Mouse (Mus musculus): ENCODE results near the gene Stx18.

Gene Stx18

DNA sequence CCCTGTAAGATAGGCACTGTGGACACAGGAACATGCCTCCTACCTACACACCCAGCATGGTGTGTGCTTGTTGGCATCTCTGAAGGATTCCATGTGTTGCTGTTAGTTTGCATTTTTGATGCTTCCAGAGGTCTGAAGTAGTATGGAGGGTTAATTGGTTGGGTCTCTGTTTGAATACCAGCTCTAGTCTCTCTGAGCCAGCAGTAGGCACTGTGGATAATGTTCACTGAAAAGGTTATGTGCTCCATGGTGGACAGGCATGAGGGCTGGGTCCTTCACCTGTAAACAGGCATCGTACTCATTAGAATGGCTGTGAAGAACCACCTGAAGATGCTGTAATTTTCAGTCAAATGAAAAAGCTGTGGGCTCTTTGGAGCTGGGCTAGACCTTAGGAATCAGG lies 41.9 kb downstream of the Stx18 start:
- DNase-seq, result no peak

DNA sequence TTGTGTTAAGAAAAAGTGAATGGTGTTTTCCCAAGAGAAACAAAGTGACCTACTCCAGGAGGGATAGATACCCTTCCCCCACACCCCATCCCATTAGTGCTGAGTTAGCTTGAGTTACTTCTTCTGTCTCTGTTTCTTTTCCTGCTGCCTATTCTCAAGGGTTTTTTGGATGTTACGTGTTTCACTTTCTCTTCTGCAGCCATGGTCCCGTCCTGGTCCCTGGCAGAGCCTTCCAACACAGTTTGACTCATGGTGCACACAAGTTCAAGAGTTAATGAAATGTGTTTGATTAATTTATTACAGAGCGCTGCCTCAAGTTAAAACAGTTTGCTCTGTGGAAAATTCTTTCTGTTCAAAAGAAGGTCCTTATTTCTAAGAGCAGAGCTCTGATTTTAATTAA lies 44.0 kb downstream of the Stx18 start:
- no peak for DNase-seq

DNA sequence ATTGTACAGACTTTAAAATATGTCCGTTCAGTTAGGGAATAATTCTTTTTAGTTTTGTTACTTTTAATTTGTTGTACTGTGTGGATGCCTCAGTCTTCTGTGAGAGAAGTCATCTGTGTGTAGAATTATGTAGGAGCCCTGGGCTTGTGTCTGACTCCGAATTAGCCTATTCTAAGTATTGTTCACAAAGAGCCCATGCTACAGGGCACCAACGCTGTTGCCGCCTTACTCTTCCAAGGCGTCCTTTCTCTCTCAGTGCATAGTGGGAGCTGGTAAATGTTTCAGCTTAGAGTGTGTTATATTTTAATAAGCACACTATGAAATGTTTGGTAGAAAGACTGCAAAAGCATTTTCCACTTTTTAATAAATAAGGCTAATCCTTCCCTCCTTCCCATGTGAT lies 44.8 kb downstream of the Stx18 start:
- DNase-seq, result no peak

DNA sequence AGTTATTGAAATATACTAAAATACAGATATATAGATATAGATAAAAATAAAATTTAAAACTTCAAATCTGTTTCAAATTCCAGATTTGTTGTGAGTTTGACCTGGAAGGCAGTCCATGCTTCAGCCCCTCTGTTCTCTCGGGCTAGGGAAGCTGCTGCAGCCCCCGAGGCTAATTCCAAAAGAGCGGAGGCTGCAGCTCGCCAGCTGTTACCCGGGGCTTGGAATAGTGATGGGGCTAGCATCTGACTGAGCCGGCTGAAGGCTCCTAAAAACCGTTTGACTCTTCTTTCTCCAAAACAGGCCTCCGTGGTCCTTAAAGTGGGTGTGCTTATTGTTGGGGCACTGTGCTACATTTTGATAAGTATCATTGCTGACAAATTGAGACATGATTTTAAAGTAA lies 46.1 kb downstream of the Stx18 start:
- peak; percentile 26 for DNase-seq

DNA sequence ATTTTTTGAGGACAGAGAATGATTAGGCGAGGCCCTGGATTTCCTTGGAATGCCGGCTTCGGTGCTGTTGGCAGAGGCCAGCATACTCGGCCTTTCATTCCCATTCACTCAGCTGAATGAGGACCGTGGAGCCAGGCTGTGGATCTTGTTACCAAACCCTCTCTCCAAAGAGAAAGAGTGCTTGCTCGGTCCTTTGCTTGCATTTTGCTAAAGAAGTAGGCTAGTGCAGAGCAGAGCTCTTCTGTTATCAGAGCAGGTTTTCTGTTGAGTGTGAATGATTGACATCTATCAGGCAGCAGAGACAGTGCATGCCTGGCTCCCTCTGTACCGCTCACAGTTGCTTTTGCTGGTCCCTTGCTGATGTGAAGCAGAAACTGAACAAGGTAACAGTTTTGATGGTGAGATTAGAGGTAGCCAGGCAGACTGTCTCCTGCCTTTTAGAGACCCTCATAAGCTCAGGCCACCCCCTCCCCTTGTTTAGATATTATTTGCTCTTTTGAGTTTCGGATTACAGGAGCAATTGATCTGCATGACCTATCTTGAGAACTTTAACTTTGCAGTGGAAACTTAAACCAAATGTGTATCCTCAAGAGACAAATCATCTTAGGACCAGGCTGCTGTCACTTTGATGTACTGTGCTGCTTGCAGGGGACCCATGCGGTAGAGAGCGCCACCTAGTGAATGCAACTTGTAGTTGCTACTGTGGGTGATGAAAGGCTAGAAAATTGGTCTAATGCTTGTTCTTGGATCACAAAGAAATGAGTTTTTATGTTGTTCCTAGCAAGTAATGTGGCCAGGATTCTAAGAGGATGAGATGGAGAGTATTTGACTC lies 47.2 kb downstream of the Stx18 start:
- DNase-seq, result peak; percentile 80

DNA sequence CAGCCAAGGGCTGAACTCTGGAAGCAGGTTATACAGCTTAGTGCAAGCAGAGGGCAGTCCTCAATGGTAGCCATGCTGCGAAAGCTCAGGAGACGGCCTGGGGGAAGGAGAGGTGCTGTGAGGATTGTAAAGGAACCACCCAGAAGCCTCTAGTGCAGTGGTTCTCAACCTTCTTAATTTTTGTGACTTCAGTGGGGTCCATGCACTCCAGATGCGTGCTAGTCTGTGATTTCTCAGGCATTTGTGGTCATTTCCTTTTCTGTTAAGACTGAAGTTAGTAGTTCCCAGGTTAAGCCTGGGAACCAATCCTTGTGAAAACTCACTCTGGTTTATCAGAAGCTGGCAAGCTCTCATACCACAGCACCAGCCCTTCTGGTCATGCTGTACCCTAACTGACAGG lies 51.6 kb downstream of the Stx18 start:
- no peak for DNase-seq

DNA sequence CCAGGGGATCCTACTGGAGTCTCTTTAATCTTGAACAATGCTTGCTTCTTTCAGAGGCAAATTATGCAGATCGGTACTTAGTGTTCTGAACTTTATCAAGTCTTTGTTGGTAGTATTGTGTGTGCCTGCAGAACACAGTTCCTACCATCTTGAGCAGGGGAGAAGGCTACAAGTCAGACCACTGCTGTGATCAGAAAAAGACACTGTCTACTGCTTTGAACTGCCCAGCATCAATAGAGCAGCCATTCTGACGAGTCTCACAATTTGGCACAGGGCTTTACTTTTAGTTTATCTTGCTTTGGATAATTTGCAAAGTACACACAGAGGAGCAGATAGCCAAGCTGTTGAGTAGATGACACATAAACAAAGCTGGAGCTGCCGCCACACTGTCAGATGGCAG lies 52.0 kb downstream of the Stx18 start:
- DNase-seq, result no peak

DNA sequence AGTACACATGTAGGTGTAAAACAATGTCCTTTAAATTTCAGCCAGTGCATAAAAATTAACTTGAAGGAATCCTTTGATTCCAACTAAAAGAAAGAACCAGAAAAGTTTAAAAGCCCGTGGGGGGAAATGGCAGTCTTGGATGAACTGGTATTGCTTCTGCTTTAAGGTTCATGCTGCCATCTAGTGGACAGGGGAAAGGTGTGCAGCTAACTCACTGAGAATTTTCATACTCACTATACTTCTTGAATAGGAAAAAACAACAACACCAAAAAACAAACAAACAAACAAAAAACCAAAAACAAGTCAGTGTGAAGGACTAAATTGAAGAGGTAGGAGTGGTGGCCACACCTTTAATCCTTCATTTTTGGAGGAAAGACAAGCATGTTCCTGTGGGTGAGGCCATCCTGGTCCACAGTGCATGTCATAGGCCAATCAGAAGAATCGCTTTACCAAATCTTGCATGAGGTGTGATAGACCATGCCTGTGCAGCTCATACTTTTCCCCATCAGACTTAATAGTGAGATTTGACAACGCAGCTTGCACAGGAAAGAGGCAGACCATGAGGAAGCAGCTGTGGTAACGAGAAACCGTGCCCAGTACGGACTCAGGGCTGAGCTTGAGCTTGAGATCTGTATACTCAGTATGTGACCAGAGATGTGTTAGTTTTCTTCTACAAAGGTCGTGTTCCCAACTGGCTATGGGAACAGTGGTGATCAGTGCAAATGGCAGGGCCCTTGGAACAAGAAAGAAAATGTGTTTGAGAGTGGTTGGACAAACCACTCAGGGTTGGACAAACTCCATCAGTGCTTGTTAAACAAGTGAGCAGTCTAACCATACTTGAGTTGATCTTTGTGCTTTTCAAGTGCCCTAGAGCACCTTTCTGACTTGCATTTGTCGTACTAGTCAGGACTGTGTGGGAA lies 52.8 kb downstream of the Stx18 start:
- DNase-seq, result peak; percentile 71

DNA sequence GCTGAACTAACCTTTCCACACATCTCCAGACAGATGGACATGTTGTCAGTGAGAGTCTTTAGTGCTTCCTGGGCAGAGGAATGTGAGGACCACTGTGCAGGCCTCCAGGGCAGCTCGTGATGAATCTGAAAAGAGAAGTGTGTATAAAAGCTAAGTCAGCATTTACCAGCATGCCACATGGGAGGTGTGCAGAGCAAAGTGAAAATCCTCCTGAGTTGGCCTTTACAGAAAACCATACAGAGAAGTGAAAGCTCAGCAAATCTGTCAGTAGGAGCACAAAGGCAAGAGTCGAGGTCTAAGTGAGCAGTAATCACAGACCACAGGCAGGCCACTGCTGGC lies 53.4 kb downstream of the Stx18 start:
- no peak for DNase-seq

DNA sequence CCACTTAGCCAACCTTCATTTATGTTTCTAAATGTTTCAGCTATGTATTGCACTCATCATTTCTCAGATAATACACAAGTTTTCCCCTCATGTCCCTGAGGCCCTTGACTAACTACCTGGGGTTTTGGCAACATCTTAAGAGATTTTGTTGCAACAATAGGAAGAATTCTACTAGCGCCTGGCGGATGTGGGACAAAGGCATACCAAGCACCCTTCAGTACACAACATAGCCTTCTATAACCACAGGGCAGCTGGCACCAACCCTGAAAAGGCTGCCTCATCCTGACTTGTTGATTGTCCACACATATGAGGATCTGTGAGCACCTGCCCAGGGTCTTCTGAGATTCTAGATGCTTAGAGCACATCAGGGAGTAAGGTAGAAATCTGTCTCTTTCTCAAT lies 55.8 kb downstream of the Stx18 start:
- DNase-seq, result no peak

DNA sequence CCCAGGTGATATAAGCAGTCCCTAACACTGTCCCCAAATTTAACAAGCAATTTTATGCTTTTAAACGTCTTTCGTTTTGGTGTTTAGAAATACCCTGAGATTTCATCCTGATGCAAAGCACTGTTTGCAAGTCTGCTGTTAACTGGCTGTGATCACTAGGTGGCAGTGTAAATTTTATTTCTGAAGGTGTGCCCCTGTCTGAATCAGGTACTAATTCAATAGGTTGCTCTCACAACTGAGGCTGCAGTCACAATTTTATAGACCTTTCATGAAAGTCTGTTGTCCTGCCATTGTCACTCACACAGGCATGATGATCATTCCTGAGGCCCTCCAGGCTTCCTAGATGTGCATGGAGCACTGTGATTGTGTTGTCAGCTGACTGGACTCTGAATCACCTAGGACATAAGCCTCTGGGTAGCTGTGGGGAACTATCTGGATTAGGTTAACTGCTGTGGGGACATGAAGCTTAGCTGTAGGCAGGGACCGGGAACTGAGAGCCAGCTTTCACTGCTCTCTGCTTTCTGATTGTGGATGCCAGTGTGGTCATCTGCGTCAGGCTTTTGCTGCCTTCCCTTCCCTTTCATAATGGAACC lies 59.1 kb downstream of the Stx18 start:
- peak; percentile 38 for DNase-seq

DNA sequence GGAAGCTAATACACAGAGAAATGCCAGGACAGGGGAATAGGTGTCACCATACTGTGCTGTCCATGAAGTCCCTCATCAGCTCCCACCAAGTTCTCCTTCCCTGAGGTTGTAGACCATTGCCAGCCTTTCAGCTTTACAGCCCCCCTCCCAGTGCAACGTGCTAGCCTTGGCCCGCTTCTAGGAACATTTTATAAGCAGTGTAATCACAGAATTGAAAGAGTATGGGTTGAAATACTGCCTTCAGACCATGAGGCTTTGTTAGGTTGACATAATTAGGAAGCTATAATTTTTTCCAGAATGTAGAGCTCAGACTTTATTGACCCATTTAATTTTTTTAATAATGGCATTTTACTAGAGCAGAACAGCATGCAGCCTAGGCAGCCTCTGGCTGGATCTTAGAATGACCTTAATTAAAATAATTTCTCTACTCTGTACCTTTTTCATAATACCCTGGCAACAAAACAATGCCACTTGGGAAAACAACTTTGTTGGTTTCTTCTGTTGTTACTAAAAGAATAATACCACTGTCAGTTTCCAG lies 60.7 kb downstream of the Stx18 start:
- no peak for DNase-seq

DNA sequence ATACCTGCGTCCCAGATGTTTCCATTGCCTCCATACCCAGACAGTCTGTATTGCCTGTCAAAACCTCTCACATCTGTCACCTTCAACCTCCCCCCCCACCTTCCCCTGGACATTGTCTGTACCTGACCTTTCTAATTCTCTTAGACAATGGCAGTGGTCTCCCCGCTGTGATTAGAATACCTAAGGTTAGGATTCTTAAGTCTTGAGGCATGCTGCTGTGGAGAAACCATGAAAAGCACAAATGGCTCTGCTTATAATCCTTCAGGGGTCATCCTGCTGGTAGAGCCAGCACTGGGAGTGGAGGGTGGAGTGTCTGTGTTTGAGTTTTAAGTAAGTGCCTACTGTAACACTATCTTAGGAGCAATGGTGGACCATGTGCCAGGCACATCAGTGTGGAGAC lies 64.4 kb downstream of the Stx18 start:
- DNase-seq, result no peak

DNA sequence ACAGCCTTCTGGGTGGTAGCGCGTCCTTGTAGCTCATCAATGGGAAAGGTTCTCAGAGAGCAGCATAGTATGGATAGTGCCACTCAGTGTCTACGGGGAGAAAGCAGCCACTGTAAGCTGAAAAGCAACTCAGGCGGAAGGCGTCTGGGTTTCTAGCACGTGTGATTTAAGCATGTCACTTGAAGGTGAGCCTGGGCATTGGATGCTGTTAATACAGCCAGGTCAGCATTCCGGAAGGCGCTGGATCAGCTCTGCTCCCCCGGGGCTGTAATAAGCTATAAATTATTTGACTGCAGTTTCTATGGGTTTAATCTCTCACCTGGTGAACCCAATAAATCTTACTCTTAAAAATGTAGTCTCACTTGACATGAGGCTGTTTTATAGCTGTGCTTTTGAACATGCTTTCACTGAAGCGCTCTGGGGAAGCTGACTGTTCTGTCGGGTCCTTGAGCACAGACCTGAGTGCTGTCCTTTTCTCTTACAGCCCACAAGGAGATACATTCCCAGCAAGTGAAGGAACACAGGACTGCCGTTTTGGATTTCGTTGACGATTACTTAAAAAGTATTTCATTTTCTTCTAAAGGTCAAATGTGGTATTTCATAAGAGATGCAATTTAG lies 67.6 kb downstream of the Stx18 start:
- DNase-seq, result peak; percentile 4

DNA sequence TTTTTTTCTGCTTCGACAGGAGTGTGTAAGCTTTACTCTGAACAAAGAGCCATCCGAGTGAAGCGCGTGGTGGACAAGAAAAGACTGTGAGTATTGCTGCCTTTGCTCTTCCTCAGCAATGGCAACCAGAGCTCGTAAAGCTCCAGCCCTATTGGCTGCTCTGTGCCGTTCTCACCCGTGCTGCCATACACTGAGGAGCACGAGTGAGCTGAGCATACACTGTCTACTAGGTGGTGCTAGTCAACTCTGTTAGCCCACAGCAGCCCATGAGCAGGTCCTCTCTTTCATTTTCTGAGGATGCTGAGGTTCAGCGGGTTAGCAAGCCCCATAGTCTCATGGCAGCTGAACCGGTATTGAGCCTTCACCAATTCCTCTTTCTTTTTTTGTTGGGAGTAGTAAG lies 68.3 kb downstream of the Stx18 start:
- DNase-seq, result no peak

DNA sequence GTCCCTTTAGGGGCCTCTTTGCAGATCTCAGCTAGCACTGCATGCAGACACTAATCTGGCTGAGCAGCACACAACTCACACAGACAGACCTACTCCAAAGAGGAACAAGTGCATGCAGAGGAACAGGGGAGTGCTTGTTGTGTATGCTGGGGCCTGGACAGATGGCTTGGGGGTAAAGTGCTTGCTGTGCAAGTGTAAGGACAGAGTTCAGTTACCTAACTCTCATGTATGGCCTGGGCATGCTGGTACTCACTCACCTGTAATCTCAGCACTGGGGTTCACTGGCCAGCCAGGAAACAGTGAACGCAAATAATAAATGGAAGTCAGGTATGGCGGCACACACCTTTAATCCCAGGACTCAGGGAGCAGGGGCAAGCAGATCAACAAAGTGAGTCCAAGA lies 76.0 kb downstream of the Stx18 start:
- no peak for DNase-seq

DNA sequence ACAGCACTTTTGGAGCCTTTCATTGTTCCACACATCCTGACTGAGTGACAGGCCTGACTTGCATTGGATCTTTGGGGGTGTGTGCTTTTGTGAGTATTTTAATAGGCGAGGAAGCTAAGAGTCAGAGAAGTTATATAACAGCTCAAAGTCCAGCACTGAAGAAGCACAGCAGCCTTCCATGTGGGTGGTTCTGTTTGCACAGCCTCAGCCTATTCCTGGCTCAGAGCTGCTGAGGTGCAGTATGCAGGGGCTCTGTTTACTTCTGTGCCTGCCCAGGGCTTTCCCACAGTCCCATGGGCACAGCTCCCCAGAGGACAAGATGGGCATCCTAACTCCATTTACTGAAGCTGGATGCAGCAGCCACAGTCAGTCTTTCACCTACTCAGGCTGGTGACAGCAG lies 78.5 kb downstream of the Stx18 start:
- DNase-seq, result no peak

DNA sequence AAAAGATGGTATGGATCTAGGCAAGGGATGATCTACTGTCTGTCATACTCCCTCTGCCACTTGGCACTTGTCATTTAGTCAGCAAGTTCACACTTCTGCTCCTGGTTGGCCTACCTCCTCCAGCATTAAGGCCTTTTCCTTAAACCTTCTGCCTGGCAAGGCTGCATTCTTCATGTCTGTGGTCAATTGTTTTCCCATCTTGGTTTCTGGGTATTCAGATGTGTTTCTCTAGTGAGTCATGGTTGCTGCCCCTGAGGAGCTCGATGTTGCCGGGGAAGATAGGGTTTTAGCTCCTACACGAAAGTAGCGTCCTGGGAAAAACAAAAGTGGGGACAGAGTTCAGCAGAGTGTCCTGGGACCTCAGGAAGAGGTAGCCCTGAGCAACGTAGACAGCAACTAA lies 80.7 kb downstream of the Stx18 start:
- no peak for DNase-seq

DNA sequence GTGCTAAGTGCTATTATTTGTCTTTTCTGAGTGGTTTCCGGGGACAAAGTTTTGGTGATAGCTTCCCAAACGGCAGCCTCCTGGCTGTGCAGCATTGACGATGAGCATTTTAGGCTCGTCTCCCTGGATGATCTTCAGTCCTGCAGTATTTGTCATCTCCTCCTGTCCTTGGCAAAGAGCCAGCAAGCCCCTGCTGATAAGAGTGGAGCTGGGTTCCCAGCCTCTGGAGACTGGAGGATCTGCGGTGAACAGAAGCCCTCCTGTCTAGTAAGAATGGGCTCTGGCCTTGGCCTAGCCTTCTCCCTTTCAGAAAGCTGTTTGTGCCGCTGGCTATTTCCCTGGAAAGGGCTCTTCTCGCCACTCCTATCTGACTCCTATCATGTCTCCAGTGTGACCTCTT lies 83.2 kb downstream of the Stx18 start:
- peak; percentile 12 for DNase-seq

DNA sequence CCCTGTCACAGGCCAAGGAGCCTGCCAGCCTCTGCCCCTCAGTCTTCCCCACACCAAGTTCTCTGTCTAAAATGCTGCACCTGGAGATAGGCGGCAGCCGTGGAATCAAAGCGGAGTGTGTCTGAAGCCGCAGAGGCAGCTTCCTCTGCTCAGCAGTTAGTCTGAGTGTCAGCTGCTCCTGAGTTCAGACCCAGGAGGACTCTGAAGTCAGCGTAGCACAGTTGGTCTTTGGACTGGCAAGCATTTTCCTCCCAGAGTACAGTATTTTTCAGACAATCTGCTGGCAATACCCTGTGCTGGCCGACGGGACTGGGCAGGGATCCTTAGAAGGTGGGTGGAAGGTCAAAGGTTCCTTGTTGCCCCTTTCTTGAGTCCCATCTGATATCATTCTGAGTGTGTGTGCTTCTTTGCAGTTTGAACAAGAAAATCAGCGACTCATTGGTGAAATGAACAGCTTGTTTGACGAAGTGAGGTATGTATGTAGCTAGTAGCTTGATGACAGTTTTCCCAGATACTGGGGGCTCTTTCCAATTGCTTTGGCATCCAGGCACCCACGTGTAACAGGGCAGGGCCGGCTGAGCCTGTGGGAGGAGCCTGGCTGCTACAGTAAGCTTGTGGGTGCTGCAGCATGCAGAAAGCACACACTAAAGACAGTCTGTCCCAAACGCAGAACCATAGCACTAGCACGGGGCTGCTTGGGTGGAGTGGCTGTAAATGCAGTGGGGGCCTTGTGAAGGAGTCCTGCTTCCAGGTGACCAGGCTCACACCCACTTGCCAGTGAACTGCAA lies 88.2 kb downstream of the Stx18 start:
- no peak for DNase-seq

DNA sequence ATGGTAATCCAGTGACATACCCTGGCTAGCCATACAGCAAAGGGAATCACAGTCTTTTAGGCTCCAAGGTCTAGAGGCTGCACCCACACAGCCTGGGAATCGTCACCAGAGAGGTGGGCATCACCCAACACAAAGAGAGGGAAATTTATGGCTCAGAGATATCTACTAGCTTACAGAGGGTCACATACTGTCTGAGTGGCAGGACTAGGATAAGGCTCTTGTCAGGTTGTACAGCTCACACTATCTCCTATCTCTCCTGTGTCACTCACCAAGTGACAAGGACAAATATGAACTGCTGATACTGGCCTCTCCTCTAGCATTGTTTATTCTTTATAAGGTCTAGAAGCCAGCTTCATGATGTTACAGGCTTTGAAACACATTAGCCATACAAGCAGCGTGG lies 90.8 kb downstream of the Stx18 start:
- DNase-seq, result no peak

DNA sequence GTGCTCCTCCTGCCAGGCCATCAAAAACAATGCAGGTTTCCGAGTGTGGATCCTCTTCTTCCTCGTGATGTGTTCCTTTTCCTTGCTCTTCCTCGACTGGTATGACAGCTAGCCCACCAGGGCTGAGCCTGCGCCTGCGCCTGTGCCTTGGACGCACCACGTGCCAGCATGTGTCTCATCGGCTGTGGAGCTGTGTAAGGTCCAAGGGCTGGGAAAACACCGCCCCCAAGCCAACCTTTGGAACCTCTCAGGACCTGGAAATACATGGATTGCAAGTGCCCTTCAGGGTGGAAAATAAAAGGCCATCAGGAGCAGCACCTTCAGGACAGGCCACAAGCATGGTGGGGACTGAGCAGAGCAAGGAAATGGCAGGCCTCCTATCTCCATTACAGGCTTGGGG lies 97.7 kb downstream of the Stx18 start:
- DNase-seq, result no peak
